Mouse (Mus musculus): ENCODE results near the gene Gm5244. TPM values are rescaled to one million over a fixed set of nuclear protein-coding genes. Genes with fewer than 3 reads are reported as not detected.

Gene Gm5244
- total and polyA plus RNA-seq, 3 experiments = not detected

GRCm38 (mm10) chr19:12802830-12803229 is 43.7 kb upstream of the Gm5244 start:
- Histone ChIP-seq H3K36me3 (ENCODE audit: control insufficient read depth, insufficient read depth, low read length) (no peaks in the 10 kb centered on the region), H3K27ac (no peak overlapping the region), H3K4me3 (no peak overlapping the region), H3K9ac (ENCODE audit: low read depth, low read length) (no peak overlapping the region), H3K4me1 (ENCODE audit: control insufficient read depth, insufficient read depth, low read length) (no peaks in the 10 kb centered on the region), H3K27me3 (ENCODE audit: control insufficient read depth, insufficient read depth, low read length) (no peaks in the 10 kb centered on the region), H3K79me2 (replicated peaks; ENCODE audit: control insufficient read depth, insufficient read depth, low read length) (no peaks in the 10 kb centered on the region)
- 64% methylated on average over 3 of the region's 3 CpGs for WGBS
- no peak for TF ChIP-seq EP300 (IDR thresholded peaks at IDR 0.05; ENCODE audit: insufficient read depth, low read depth, low read length)
- TF ChIP-seq POLR2A (IDR thresholded peaks at IDR 0.05; ENCODE audit: insufficient read depth, low read depth, low read length) = no peak
- no peak for TF ChIP-seq CTCF (IDR thresholded peaks at IDR 0.05)
- no peak for DNase-seq
- intact Hi-C loops (cut with DNase I) = no loop called here

DNA sequence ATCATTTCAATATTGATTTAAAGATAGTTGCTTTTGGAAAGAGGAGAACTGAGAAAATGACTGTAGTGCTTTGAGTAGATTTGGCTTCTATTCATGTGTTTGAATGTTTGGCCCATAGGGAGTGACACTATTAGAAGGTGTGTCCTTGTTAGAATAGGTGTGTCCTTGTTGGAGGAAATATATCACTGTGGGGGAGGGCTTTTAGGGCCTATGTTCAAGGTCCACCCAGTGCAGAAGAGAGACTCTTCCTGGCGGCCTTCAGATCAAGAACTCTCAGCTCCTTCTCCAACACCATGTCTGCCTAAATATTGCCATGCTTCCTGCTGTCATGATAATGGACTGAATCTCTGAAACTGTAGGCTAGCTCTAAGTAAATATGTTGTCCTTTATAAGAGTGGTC is 42.2 kb upstream of the Gm5244 start:
- no peaks in the 10 kb centered on the region for H3K79me2 ChIP-seq (replicated peaks; ENCODE audit: control insufficient read depth, insufficient read depth, low read length)
- H3K27ac ChIP-seq = no peak overlapping the region
- TF ChIP-seq EP300 (IDR thresholded peaks at IDR 0.05; ENCODE audit: insufficient read depth, low read depth, low read length) = no peak
- no peaks in the 10 kb centered on the region for H3K4me1 ChIP-seq (ENCODE audit: control insufficient read depth, insufficient read depth, low read length)
- no peak for DNase-seq
- intact Hi-C loops (cut with DNase I) = no loop called here
- no peak overlapping the region for H3K9ac ChIP-seq (ENCODE audit: low read depth, low read length)
- 58% methylated on average over 1 of the region's 1 CpGs for WGBS
- no peaks in the 10 kb centered on the region for H3K36me3 ChIP-seq (ENCODE audit: control insufficient read depth, insufficient read depth, low read length)
- H3K27me3 ChIP-seq (ENCODE audit: control insufficient read depth, insufficient read depth, low read length) = no peaks in the 10 kb centered on the region
- no peak overlapping the region for H3K4me3 ChIP-seq

DNA sequence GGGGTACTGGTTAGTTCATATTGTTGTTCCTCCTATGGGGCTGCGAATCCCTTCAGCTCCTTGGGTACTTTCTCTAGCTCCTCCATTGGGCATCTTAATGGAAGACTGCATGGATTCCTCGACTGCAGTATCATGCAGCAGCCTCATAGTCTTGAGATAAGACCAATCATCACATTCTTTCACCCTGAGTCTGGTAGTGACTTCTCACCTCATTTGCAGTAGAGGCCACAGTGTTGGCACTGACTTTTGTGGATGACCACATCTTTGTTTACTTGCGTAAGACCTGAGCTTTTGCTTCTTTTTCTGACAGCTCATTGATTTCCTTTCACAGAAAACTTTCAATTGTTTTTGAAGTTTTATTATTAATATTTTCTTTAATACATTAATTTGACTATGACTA is 40.8 kb upstream of the Gm5244 start:
- H3K9ac ChIP-seq (ENCODE audit: low read depth, low read length) = no peak overlapping the region
- H3K36me3 ChIP-seq (ENCODE audit: control insufficient read depth, insufficient read depth, low read length) = no peaks in the 10 kb centered on the region
- intact Hi-C loops (cut with DNase I) = no loop called here
- H3K4me3 ChIP-seq = no peak overlapping the region
- H3K27ac ChIP-seq = no peak overlapping the region
- H3K27me3 ChIP-seq (ENCODE audit: control insufficient read depth, insufficient read depth, low read length) = no peaks in the 10 kb centered on the region
- H3K4me1 ChIP-seq (ENCODE audit: control insufficient read depth, insufficient read depth, low read length) = no peaks in the 10 kb centered on the region
- H3K79me2 ChIP-seq (replicated peaks; ENCODE audit: control insufficient read depth, insufficient read depth, low read length) = no peaks in the 10 kb centered on the region
- no peak for DNase-seq
- TF ChIP-seq POLR2A (IDR thresholded peaks at IDR 0.05; ENCODE audit: insufficient read depth, low read depth, low read length) = no peak
- TF ChIP-seq CTCF (IDR thresholded peaks at IDR 0.05) = no peak
- TF ChIP-seq EP300 (IDR thresholded peaks at IDR 0.05; ENCODE audit: insufficient read depth, low read depth, low read length) = no peak
- 62% methylated on average over 3 of the region's 3 CpGs for WGBS

DNA sequence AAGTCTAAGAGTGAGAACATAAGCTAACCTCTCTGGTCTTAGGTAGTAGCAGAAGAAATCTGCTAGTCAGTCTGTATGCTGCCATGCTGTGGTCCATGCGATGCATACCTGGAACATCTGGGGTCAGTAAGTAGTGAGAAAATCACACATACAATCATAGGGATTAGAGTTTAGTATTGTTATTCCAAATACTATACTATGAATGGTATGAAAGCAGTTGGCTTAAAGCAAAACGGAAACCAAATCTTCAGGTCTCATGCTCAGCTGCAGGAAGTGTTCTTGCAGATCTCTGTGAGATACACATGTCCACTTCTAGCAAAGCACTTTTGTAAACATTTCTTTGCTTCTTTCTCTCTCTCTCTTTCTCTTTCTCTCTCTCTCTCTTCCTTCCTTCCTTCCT is 40.3 kb upstream of the Gm5244 start:
- Histone ChIP-seq H3K79me2 (replicated peaks; ENCODE audit: control insufficient read depth, insufficient read depth, low read length) (no peaks in the 10 kb centered on the region), H3K4me3 (no peak overlapping the region), H3K27me3 (ENCODE audit: control insufficient read depth, insufficient read depth, low read length) (no peaks in the 10 kb centered on the region), H3K27ac (no peak overlapping the region), H3K36me3 (ENCODE audit: control insufficient read depth, insufficient read depth, low read length) (no peaks in the 10 kb centered on the region), H3K9ac (ENCODE audit: low read depth, low read length) (no peak overlapping the region), H3K4me1 (ENCODE audit: control insufficient read depth, insufficient read depth, low read length) (no peaks in the 10 kb centered on the region)
- DNase-seq = no peak
- intact Hi-C loops (cut with DNase I) = no loop called here
- WGBS = 60% methylated on average over 2 of the region's 2 CpGs
- no peak for TF ChIP-seq CTCF (IDR thresholded peaks at IDR 0.05)
- TF ChIP-seq EP300 (IDR thresholded peaks at IDR 0.05; ENCODE audit: insufficient read depth, low read depth, low read length) = no peak
- TF ChIP-seq POLR2A (IDR thresholded peaks at IDR 0.05; ENCODE audit: insufficient read depth, low read depth, low read length) = no peak

DNA sequence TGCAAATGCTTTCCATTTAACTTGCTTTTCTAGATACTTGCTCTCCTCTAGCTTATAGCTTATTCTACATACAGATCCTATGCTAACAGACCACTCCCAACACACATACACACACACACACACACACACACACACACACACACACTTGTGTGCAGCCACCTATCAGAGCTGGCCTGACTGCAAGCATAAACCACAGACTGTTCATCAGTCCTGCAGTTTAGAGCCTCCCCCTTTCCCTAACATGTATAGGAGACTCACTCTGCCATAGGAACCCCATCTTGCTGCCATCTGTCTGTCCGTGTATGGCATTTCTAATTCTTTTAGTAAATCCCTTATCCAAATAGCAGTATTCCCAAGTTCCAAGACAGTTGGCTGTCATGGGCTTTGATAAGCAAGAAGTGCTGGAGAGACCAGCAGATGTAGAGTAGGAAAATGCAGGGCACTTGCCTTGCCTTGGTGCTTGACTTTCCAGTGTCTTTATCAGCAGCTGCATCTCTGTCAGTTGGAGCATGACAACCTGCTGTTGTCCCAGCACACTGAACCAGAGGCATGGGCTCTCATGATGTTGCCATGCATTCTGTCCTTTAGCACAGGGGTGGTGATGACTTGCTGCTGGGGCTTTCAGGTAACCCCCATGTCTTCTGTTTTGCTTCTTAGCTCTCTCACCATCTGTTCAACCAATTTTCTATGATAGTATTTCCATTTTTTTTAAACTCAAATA is 33.7 kb upstream of the Gm5244 start:
- Histone ChIP-seq H3K27me3 (ENCODE audit: control insufficient read depth, insufficient read depth, low read length) (no peaks in the 10 kb centered on the region), H3K79me2 (replicated peaks; ENCODE audit: control insufficient read depth, insufficient read depth, low read length) (no peaks in the 10 kb centered on the region), H3K9ac (ENCODE audit: low read depth, low read length) (no peak overlapping the region), H3K27ac (no peak overlapping the region), H3K4me3 (no peak overlapping the region), H3K4me1 (ENCODE audit: control insufficient read depth, insufficient read depth, low read length) (no peaks in the 10 kb centered on the region), H3K36me3 (ENCODE audit: control insufficient read depth, insufficient read depth, low read length) (no peaks in the 10 kb centered on the region)
- 45% methylated on average over 1 of the region's 1 CpGs for WGBS
- intact Hi-C loops (cut with DNase I) = no loop called here
- TF ChIP-seq POLR2A (IDR thresholded peaks at IDR 0.05; ENCODE audit: insufficient read depth, low read depth, low read length) (no peak), CTCF (IDR thresholded peaks at IDR 0.05) (no peak), EP300 (IDR thresholded peaks at IDR 0.05; ENCODE audit: insufficient read depth, low read depth, low read length) (no peak)
- DNase-seq = no peak

GRCm38 (mm10) chr19:12813883-12814282 is 32.6 kb upstream of the Gm5244 start:
- Histone ChIP-seq H3K9ac (ENCODE audit: low read depth, low read length) (no peak overlapping the region), H3K4me3 (no peak overlapping the region), H3K36me3 (ENCODE audit: control insufficient read depth, insufficient read depth, low read length) (no peaks in the 10 kb centered on the region), H3K79me2 (replicated peaks; ENCODE audit: control insufficient read depth, insufficient read depth, low read length) (no peaks in the 10 kb centered on the region), H3K27me3 (ENCODE audit: control insufficient read depth, insufficient read depth, low read length) (no peaks in the 10 kb centered on the region), H3K27ac (no peak overlapping the region), H3K4me1 (ENCODE audit: control insufficient read depth, insufficient read depth, low read length) (no peaks in the 10 kb centered on the region)
- no peak for DNase-seq
- 67% methylated on average over 1 of the region's 1 CpGs for WGBS
- TF ChIP-seq CTCF (IDR thresholded peaks at IDR 0.05) (no peak), EP300 (IDR thresholded peaks at IDR 0.05; ENCODE audit: insufficient read depth, low read depth, low read length) (no peak), POLR2A (IDR thresholded peaks at IDR 0.05; ENCODE audit: insufficient read depth, low read depth, low read length) (no peak)
- intact Hi-C loops (cut with DNase I) = no loop called here

Data from heart, adult 2 months (tissue).